27 mouse cellular contexts compared by ENCODE assay signal in genomic region chr6:143487003-143487402, GRCm38 (mm10).
DNase-seq lines count a peak whose midpoint lies in the region; ATAC-seq and TF ChIP-seq lines count a peak whose summit lies in the region.
"Had no signal": no experiment of that assay in that cellular context is flagged by ENCODE, and none has a peak within 500 bp of the region (broad histone marks: within the 10 kb centered on the region; RNA-seq: fewer than 3 reads in every experiment).

No protein-coding gene starts in this region.

- no peak overlapping the region for H3K4me3 ChIP-seq in liver, adult 2 months (ENCODE audit: insufficient read depth, low read depth, low read length)
- H3K4me3 ChIP-seq in liver, embryonic 12.5 days, result no peak overlapping the region
- no peak overlapping the region for H3K4me3 ChIP-seq in lung, embryonic 14.5 days (ENCODE audit: low read depth, low read length)
- H3K4me3 ChIP-seq: forebrain, embryonic 10.5 days; forebrain, embryonic 13.5 days; heart, embryonic 12.5 days; heart, embryonic 15.5 days; hindbrain, embryonic 10.5 days; hindbrain, embryonic 13.5 days had no signal

- ATAC-seq in liver, embryonic 12.5 days, result no peak
- ATAC-seq in lung, embryonic 14.5 days (ENCODE audit: insufficient read depth), result peak; percentile 78; the same call in 1 of the 2 replicates
- ATAC-seq in CD4-positive, CD25-positive, alpha-beta regulatory T cell, adult 4 months, result no peak
- ATAC-seq: activated CD4-positive, CD25-positive, alpha-beta regulatory T cell, adult 4 months; forebrain, embryonic 13.5 days; forebrain, embryonic 16.5 days had no signal

- 18% methylated on average over 10 of the region's 10 CpGs for WGBS in liver, adult 2 months
- WGBS in liver, embryonic 12.5 days (ENCODE audit: insufficient replicate concordance), result 73% methylated on average over 10 of the region's 10 CpGs
- WGBS in lung, embryonic 14.5 days, result 33% methylated on average over 10 of the region's 10 CpGs

- no peak overlapping the region for H3K4me2 ChIP-seq in liver, embryonic 12.5 days
- H3K4me2 ChIP-seq in lung, embryonic 14.5 days, result no peak overlapping the region
- H3K4me2 ChIP-seq: forebrain, embryonic 13.5 days; heart, embryonic 12.5 days; heart, embryonic 15.5 days; hindbrain, embryonic 13.5 days had no signal

- no peak for TF ChIP-seq POLR2A in liver, adult 2 months (IDR thresholded peaks at IDR 0.05; ENCODE audit: extremely low read depth, insufficient read depth, low read length)

- no peak for TF ChIP-seq CTCF in liver, adult 2 months (IDR thresholded peaks at IDR 0.05; ENCODE audit: low read depth, low read length)
- TF ChIP-seq CTCF in lung, embryonic 14.5 days (IDR thresholded peaks at IDR 0.05; ENCODE audit: low read depth), result no peak

- no peaks in the 10 kb centered on the region for H3K36me3 ChIP-seq in liver, adult 2 months (ENCODE audit: control insufficient read depth, insufficient read depth, low read length)
- H3K36me3 ChIP-seq in liver, embryonic 12.5 days, result no peaks in the 10 kb centered on the region
- no peaks in the 10 kb centered on the region for H3K36me3 ChIP-seq in lung, embryonic 14.5 days (ENCODE audit: insufficient read depth)
- H3K36me3 ChIP-seq: forebrain, embryonic 10.5 days; heart, embryonic 12.5 days; heart, embryonic 15.5 days; hindbrain, embryonic 10.5 days; hindbrain, embryonic 13.5 days had no signal

- H3K9me3 ChIP-seq in liver, embryonic 12.5 days (replicated peaks), result peaks cover 34% of the 10 kb centered on the region
- H3K9me3 ChIP-seq in lung, embryonic 14.5 days (ENCODE audit: low read depth, low read length), result no peaks in the 10 kb centered on the region; the same call in 1 of the 2 replicates
- H3K9me3 ChIP-seq: forebrain, embryonic 13.5 days; heart, embryonic 15.5 days; hindbrain, embryonic 10.5 days; hindbrain, embryonic 13.5 days had no signal

- no peaks in the 10 kb centered on the region for H3K79me2 ChIP-seq in liver, adult 2 months (ENCODE audit: control insufficient read depth, insufficient read depth, low read length)

- peaks cover 28% of the 10 kb centered on the region for H3K4me1 ChIP-seq in liver, adult 2 months (ENCODE audit: control insufficient read depth, insufficient read depth, low read length)
- H3K4me1 ChIP-seq in liver, embryonic 12.5 days, result no peaks in the 10 kb centered on the region
- H3K4me1 ChIP-seq in lung, embryonic 14.5 days (ENCODE audit: insufficient read depth), result no peaks in the 10 kb centered on the region
- H3K4me1 ChIP-seq: forebrain, embryonic 10.5 days; forebrain, embryonic 13.5 days; heart, embryonic 12.5 days; hindbrain, embryonic 10.5 days; hindbrain, embryonic 13.5 days had no signal

- H3K27me3 ChIP-seq in liver, adult 2 months (ENCODE audit: control insufficient read depth, insufficient read depth, low read length), result no peaks in the 10 kb centered on the region
- H3K27me3 ChIP-seq in liver, embryonic 12.5 days (replicated peaks), result no peaks in the 10 kb centered on the region
- H3K27me3 ChIP-seq in lung, embryonic 14.5 days (ENCODE audit: insufficient read depth, low read length), result no peaks in the 10 kb centered on the region
- H3K27me3 ChIP-seq: forebrain, embryonic 13.5 days; heart, embryonic 12.5 days; heart, embryonic 15.5 days; hindbrain, embryonic 13.5 days had no signal

- H3K27ac ChIP-seq in liver, adult 2 months (replicated peaks; ENCODE audit: insufficient read depth, low read depth, low read length), result no peak overlapping the region
- H3K27ac ChIP-seq in liver, embryonic 12.5 days, result no peak overlapping the region
- no peak overlapping the region for H3K27ac ChIP-seq in lung, embryonic 14.5 days (ENCODE audit: low read depth)
- H3K27ac ChIP-seq: forebrain, embryonic 10.5 days; forebrain, embryonic 13.5 days; heart, embryonic 15.5 days; hindbrain, embryonic 10.5 days; hindbrain, embryonic 13.5 days had no signal

- H3K9ac ChIP-seq in liver, adult 2 months (ENCODE audit: low read depth, low read length), result no peak overlapping the region
- H3K9ac ChIP-seq in liver, embryonic 12.5 days, result no peak overlapping the region
- no peak overlapping the region for H3K9ac ChIP-seq in lung, embryonic 14.5 days
- H3K9ac ChIP-seq: forebrain, embryonic 13.5 days; heart, embryonic 12.5 days; heart, embryonic 15.5 days; hindbrain, embryonic 13.5 days had no signal

- DNase-seq in liver, adult 2 months (ENCODE audit: extremely low read depth, low read depth, low spot score), result peak; percentile 99
- peak; percentile 62 for DNase-seq in lung, embryonic 14.5 days
- no peak for DNase-seq in lung, postnatal 14 days
- DNase-seq in lung, postnatal 10 days, result peak; percentile 10
- DNase-seq in lung, postnatal 25 days (ENCODE audit: low spot score), result no peak
- peak; percentile 73 for DNase-seq in yolk sac, embryonic 10.5 days (ENCODE audit: low spot score)
- DNase-seq: adrenal gland, adult 8-10 months; adrenal gland, postnatal 25 days; cerebellum, adult 11-12 months; cerebellum, adult 8-10 months; cerebellum, postnatal 10 days; cerebellum, postnatal 36 days; embryo, embryonic 11 days; gastrocnemius, postnatal 10 days; gastrocnemius, postnatal 36 days; heart, postnatal 10 days; heart, postnatal 36 days had no signal

Comparison
In these comparisons a context has a peak if more than half of its experiments do, and no peak if none do; other contexts are left out.
1. DNase-seq: peak in liver, adult 2 months (single experiment), lung, embryonic 14.5 days (single experiment), lung, postnatal 10 days (single experiment) and yolk sac, embryonic 10.5 days (single experiment); none in lung, postnatal 14 days (single experiment) and lung, postnatal 25 days (single experiment).